Mouse (Mus musculus): ENCODE data around the gene Nfia. TPM values are rescaled to one million over a fixed set of nuclear protein-coding genes. Genes with fewer than 3 reads are reported as not detected.

Nfia gene
- polyA plus RNA-seq, 1 experiment from 2014 or later, result 45.1 TPM

DNA sequence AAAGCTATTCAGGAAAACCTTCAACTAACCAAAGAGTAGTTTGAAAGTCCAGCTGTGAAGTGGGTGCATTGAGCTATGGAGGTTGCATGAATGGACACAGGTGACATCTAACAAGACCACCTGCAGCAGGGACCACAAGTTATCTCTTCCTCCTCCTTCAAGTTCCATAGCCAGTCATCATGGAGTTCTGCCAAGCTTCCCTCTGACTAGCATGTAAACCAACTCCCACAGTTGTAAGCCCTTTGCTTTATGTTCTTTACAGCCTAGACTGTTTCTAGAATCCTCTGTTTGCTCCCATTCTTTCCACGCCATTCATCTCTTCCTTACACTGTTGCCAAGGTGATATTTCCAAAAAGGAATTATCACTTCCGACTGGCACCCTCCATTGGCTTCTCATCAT, 141.8 kb downstream of the Nfia start:
- Histone ChIP-seq H3K4me1 (replicated peaks) (peaks cover 63% of the 10 kb centered on the region), H3K27me3 (no peaks in the 10 kb centered on the region), H3K27ac (replicated peaks) (0 out of 2 replicates have a peak overlapping the region, but pooled peaks have one; percentile 14), H3K36me3 (no peaks in the 10 kb centered on the region), H3K9ac (no peak overlapping the region), H3K9me3 (no peaks in the 10 kb centered on the region), H3K4me3 (no peak overlapping the region), H3K4me2 (no peak overlapping the region)
- no peak for ATAC-seq (ENCODE audit: low read depth)
- 71% methylated on average over 2 of the region's 2 CpGs for WGBS

GRCm38 (mm10) chr4:97914761-97915160, 142.2 kb downstream of the Nfia start:
- H3K4me3 ChIP-seq, result no peak overlapping the region
- no peak for ATAC-seq (ENCODE audit: low read depth)
- H3K4me1 ChIP-seq (replicated peaks), result peaks cover 65% of the 10 kb centered on the region
- H3K27me3 ChIP-seq, result no peaks in the 10 kb centered on the region
- WGBS, result 82% methylated on average over 5 of the region's 5 CpGs
- no peak overlapping the region for H3K4me2 ChIP-seq
- 0 out of 2 replicates have a peak overlapping the region, but pooled peaks have one; percentile 14 for H3K27ac ChIP-seq (replicated peaks)
- H3K9ac ChIP-seq, result no peak overlapping the region
- no peaks in the 10 kb centered on the region for H3K9me3 ChIP-seq
- H3K36me3 ChIP-seq, result no peaks in the 10 kb centered on the region

- no peak overlapping the region for H3K4me2 ChIP-seq
- H3K36me3 ChIP-seq, result no peaks in the 10 kb centered on the region
- H3K9me3 ChIP-seq, result no peaks in the 10 kb centered on the region
- H3K27ac ChIP-seq (replicated peaks), result peak overlapping the region; percentile 46
- ATAC-seq (ENCODE audit: low read depth), result peak; percentile 24; the same call in 1 of the 2 replicates
- H3K27me3 ChIP-seq, result no peaks in the 10 kb centered on the region
- no peak overlapping the region for H3K9ac ChIP-seq
- H3K4me1 ChIP-seq (replicated peaks), result peaks cover 51% of the 10 kb centered on the region
- H3K4me3 ChIP-seq, result no peak overlapping the region
- WGBS, result 38% methylated on average over 6 of the region's 6 CpGs
Observed at GRCm38 (mm10) chr4:97917568-97917967, 145.0 kb downstream of the Nfia start.

DNA sequence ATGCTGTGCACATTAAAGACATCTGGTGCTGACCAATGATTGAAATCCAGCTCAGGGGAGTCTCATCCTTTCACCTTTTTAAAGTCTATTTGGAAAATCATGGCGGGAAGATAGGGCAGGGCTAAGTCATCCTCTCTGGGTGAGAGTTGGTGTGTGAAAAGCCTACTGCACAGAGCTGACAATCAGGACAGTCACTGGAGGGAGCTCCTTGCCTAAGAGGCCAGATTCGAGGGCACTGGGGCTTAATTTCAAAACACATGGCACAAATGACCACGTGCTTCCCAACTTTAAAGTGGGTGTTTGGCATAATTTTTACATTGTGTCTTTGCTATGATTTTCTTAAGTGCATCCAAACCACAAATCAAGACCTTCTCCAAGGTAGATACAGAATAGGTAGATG, 146.1 kb downstream of the Nfia start:
- no peak overlapping the region for H3K9ac ChIP-seq
- no peaks in the 10 kb centered on the region for H3K27me3 ChIP-seq
- H3K4me3 ChIP-seq, result no peak overlapping the region
- H3K4me2 ChIP-seq, result no peak overlapping the region
- H3K9me3 ChIP-seq, result no peaks in the 10 kb centered on the region
- H3K36me3 ChIP-seq, result no peaks in the 10 kb centered on the region
- ATAC-seq (ENCODE audit: low read depth), result no peak
- WGBS, result 68% methylated on average over 3 of the region's 3 CpGs
- H3K27ac ChIP-seq (replicated peaks), result no peak overlapping the region; the same call in 1 of the 2 replicates
- peaks cover 51% of the 10 kb centered on the region for H3K4me1 ChIP-seq (replicated peaks)

GRCm38 (mm10) chr4:97919773-97920172, 147.2 kb downstream of the Nfia start:
- ATAC-seq (ENCODE audit: low read depth), result no peak
- Histone ChIP-seq H3K4me2 (no peak overlapping the region), H3K36me3 (no peaks in the 10 kb centered on the region), H3K4me1 (replicated peaks) (peaks cover 49% of the 10 kb centered on the region), H3K27me3 (no peaks in the 10 kb centered on the region), H3K4me3 (no peak overlapping the region), H3K27ac (replicated peaks) (no peak overlapping the region; the same call in 1 of the 2 replicates), H3K9ac (no peak overlapping the region), H3K9me3 (no peaks in the 10 kb centered on the region)
- WGBS, result 55% methylated on average over 2 of the region's 2 CpGs

- no peak overlapping the region for H3K4me2 ChIP-seq
- no peak for ATAC-seq (ENCODE audit: low read depth)
Observed at GRCm38 (mm10) chr4:97920287-97921079, 147.9 kb downstream of the Nfia start.

DNA sequence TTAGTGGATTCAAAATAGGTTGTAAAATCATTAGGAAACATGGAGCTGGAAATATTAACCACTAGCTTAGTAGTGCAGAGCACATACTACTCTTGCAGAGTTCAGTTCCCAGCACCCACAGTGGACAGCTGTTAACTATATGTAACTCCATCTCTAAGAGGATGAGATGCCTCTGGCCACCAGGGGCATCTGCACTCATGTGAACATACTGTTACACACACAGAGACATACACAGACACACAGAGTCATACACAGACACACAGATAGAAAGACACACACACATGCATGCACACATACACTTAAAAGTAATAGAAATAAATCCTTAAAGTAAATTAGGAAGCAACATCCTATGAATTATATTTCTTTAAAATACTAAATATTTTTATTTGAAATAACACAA, 149.1 kb downstream of the Nfia start:
- Histone ChIP-seq H3K9ac (no peak overlapping the region), H3K4me1 (replicated peaks) (peaks cover 65% of the 10 kb centered on the region)

More at GRCm38 (mm10) chr4:97920287-97921079, 147.9 kb downstream of the Nfia start:
- no peaks in the 10 kb centered on the region for H3K36me3 ChIP-seq
- WGBS, result 57% methylated on average over 10 of the region's 10 CpGs
- peak overlapping the region; percentile 26 for H3K9ac ChIP-seq
- H3K4me1 ChIP-seq (replicated peaks), result peaks cover 56% of the 10 kb centered on the region
- H3K27ac ChIP-seq (replicated peaks), result peak overlapping the region; percentile 73
- H3K27me3 ChIP-seq, result no peaks in the 10 kb centered on the region
- no peak overlapping the region for H3K4me3 ChIP-seq
- H3K9me3 ChIP-seq, result no peaks in the 10 kb centered on the region

DNA sequence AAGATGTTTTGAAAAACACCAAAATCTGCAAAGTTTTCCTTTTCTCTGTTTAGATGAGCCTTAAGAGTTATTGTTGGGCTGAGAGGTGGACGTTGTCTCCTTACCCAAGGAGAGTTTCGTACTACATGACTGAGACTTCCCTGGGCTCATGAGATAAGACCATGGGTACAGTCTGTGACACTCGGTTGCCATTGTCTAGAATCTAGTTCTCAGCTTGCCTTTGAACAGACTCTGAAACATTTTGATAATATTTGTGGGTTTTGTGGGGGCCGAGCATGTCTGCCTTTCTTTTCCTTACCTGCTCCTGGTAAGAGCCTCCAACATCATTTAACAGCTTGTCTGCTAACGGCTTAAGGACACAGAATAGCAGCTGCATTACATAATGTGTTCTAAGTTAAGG, 150.7 kb downstream of the Nfia start:
- no peak overlapping the region for H3K9ac ChIP-seq
- H3K27me3 ChIP-seq, result no peaks in the 10 kb centered on the region
- peaks cover 60% of the 10 kb centered on the region for H3K4me1 ChIP-seq (replicated peaks)
- no peak overlapping the region for H3K4me2 ChIP-seq
- H3K27ac ChIP-seq (replicated peaks), result peak overlapping the region; percentile 19; the same call in 1 of the 2 replicates
- no peaks in the 10 kb centered on the region for H3K36me3 ChIP-seq
- H3K4me3 ChIP-seq, result no peak overlapping the region
- no peak for ATAC-seq (ENCODE audit: low read depth)
- no peaks in the 10 kb centered on the region for H3K9me3 ChIP-seq
- 87% methylated on average over 5 of the region's 5 CpGs for WGBS

More for the DNA sequence above, 149.1 kb downstream of the Nfia start:
- H3K27ac ChIP-seq (replicated peaks), result no peak overlapping the region
- no peaks in the 10 kb centered on the region for H3K27me3 ChIP-seq
- no peak for ATAC-seq (ENCODE audit: low read depth)
- H3K4me3 ChIP-seq, result no peak overlapping the region
- H3K36me3 ChIP-seq, result no peaks in the 10 kb centered on the region
- H3K9me3 ChIP-seq, result no peaks in the 10 kb centered on the region
- H3K4me2 ChIP-seq, result no peak overlapping the region

GRCm38 (mm10) chr4:97923876-97924316, 151.4 kb downstream of the Nfia start:
- Histone ChIP-seq H3K4me2 (no peak overlapping the region), H3K27me3 (no peaks in the 10 kb centered on the region), H3K4me3 (no peak overlapping the region), H3K9ac (no peak overlapping the region), H3K4me1 (replicated peaks) (peaks cover 54% of the 10 kb centered on the region), H3K9me3 (no peaks in the 10 kb centered on the region), H3K36me3 (no peaks in the 10 kb centered on the region), H3K27ac (replicated peaks) (peak overlapping the region; percentile 19)
- WGBS, result 61% methylated on average over 8 of the region's 8 CpGs
- no peak for ATAC-seq (ENCODE audit: low read depth)

DNA sequence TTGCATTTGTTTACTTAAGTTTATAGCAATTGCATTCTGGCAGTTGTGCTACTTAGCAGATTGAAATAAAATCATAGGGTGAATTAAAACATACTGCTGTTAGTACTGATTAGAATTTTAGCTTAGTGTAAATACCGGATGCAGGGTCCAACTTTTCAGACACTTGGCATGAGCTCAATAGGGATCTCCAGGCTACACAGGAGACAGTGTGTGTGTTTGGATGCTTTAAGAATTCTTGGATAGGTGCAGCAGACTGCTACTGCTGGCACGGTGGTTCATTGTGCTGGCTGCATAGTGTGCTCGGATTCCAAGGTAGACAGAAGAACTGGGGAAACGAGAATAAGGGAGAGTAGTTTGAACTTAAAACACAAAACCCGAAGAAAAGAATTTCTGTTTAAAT, 151.9 kb downstream of the Nfia start:
- WGBS, result 67% methylated on average over 5 of the region's 5 CpGs
- H3K4me2 ChIP-seq, result no peak overlapping the region
- ATAC-seq (ENCODE audit: low read depth), result no peak
- no peaks in the 10 kb centered on the region for H3K36me3 ChIP-seq
- H3K4me3 ChIP-seq, result no peak overlapping the region
- peaks cover 50% of the 10 kb centered on the region for H3K4me1 ChIP-seq (replicated peaks)
- no peaks in the 10 kb centered on the region for H3K27me3 ChIP-seq
- peak overlapping the region; percentile 19; the same call in 1 of the 2 replicates for H3K27ac ChIP-seq (replicated peaks)
- no peaks in the 10 kb centered on the region for H3K9me3 ChIP-seq
- H3K9ac ChIP-seq, result no peak overlapping the region

- no peak overlapping the region for H3K4me3 ChIP-seq
- no peak overlapping the region for H3K4me2 ChIP-seq
- H3K4me1 ChIP-seq (replicated peaks), result peaks cover 48% of the 10 kb centered on the region
- no peak for ATAC-seq (ENCODE audit: low read depth)
- 88% methylated on average over 3 of the region's 3 CpGs for WGBS
- H3K27ac ChIP-seq (replicated peaks), result peak overlapping the region; percentile 19; the same call in 1 of the 2 replicates
- H3K9ac ChIP-seq, result no peak overlapping the region
- no peaks in the 10 kb centered on the region for H3K27me3 ChIP-seq
- no peaks in the 10 kb centered on the region for H3K9me3 ChIP-seq
- no peaks in the 10 kb centered on the region for H3K36me3 ChIP-seq
Observed at GRCm38 (mm10) chr4:97924855-97925254, 152.3 kb downstream of the Nfia start.

DNA sequence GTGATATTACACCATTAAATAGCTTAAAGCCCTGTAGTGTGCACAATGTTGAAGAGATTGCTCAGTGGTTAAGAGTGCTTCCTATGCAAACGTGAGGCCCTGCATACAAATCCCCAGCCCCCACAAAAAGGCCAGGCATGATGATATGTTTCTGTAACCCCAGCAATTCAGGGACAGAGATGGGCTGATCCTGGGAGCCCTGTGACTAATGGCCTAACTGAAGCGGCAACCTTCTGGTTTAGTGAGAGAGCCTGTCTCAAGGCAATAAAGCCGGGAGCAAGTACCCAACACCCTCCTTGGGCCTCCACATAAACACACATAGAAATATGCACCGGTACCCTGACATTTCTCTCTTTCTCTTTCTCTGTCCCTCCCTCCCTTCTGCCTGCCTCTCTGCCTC, 153.1 kb downstream of the Nfia start:
- WGBS, result 22% methylated on average over 4 of the region's 4 CpGs
- Histone ChIP-seq H3K36me3 (no peaks in the 10 kb centered on the region), H3K4me1 (replicated peaks) (peaks cover 43% of the 10 kb centered on the region), H3K27ac (replicated peaks) (peak overlapping the region; percentile 13), H3K4me3 (no peak overlapping the region), H3K9me3 (no peaks in the 10 kb centered on the region), H3K27me3 (no peaks in the 10 kb centered on the region), H3K4me2 (no peak overlapping the region), H3K9ac (no peak overlapping the region)
- ATAC-seq (ENCODE audit: low read depth), result no peak

All from neural tube, embryonic 13.5 days (tissue).